Mouse (Mus musculus) adrenal gland, adult 2 months (tissue): Measurements from ENCODE around the gene P4hb. TPM values are rescaled to one million over a fixed set of nuclear protein-coding genes. Genes with fewer than 3 reads are reported as not detected.

Source experiments
- DNase-seq: peaks from one replicate; pipeline ENCODE4 v3.0.0; 2021
- polyA plus RNA-seq: library from polyadenylated mRNA; depleted of rRNA; stranded (reverse); fragments of >200 nt; gene quantifications from 2 replicates; pipeline ENCODE4 v1.2.3, GENCODE M21; 2012; rRNA removed
- total RNA-seq, 2 experiments: library from RNA; stranded (reverse); gene quantifications; 2 replicates each; pipeline ENCODE4 v1.2.3; 2021

Gene P4hb
- total and polyA plus RNA-seq, 3 experiments = 126 to 524 (median 462) TPM

DNA sequence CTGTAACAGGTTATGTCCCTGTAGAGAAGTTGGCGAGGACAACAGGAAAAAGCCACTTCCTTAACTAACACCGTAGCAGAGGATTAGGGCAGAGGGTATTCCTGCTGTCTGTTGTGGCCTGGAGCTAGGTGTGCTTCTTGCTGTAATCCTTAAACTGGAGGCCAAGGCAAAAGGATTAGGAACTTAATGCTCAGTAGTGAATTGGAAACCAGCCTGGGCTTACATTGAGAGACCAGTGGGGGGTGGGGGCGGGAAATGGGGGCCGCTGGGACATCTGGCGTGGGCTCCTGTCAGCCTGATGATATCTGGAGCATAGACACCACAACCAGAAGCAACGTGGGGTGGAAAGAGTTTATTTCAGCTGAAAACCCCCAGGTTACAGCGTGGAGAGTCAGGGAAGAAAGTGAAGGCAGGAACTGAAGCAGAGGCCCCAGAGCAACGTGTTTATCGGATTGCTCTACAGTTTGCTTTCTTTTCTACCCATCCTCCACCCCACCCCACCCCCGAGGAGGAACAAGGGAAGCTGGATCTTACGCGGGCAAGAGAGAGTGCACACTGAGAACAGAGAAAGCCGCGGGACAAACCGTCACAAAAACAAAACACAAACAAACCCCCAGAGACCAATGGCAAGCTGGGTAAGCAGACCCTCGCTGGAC lies 62.5 kb downstream of the P4hb start:
- DNase-seq = no peak

Other genes starting within 250 kb of the P4hb start
Only the 30 nearest of the 34 such genes appear.
- gene Faap100, start 194.5 kb downstream of the P4hb start, total RNA-seq = 10 to 100 TPM; 17.6 to 24.1 TPM
- gene Faap100, start 194.5 kb downstream of the P4hb start, polyA plus RNA-seq = 192 and 223 TPM in 2 replicates
- 100 to 1,000 TPM in 1 of 2 experiments, 10 to 100 TPM in 1; 76.6 to 108 TPM for gene Nploc4, start 135.5 kb downstream of the P4hb start, total RNA-seq
- gene Nploc4, start 135.5 kb downstream of the P4hb start, polyA plus RNA-seq = 129 and 132 TPM in 2 replicates
- 1 to 10 TPM in 1 of 2 experiments, not detected in 1; 3.4 TPM for gene Tspan10, start 130.6 kb downstream of the P4hb start, total RNA-seq
- gene Tspan10, start 130.6 kb downstream of the P4hb start, polyA plus RNA-seq = 0.06 TPM in 1 of 2 replicates, not detected in the other
- gene Pde6g, start 119.8 kb downstream of the P4hb start, total RNA-seq = under 1 TPM in 1 of 2 experiments, not detected in 1; 0.31 TPM
- 0.48 and 0.49 TPM in 2 replicates for gene Pde6g, start 119.8 kb downstream of the P4hb start, polyA plus RNA-seq
- 10 to 100 TPM; 25.8 to 37.1 TPM for gene Oxld1, start 115.2 kb downstream of the P4hb start, total RNA-seq
- gene Oxld1, start 115.2 kb downstream of the P4hb start, polyA plus RNA-seq = 48.7 and 81.2 TPM in 2 replicates
- 10 to 100 TPM; 24.6 to 33.0 TPM for gene Ccdc137, start 115.1 kb downstream of the P4hb start, total RNA-seq
- 8.3 and 12.0 TPM in 2 replicates for gene Ccdc137, start 115.1 kb downstream of the P4hb start, polyA plus RNA-seq
- 10 to 100 TPM; 21.4 to 27.2 TPM for gene Arl16, start 105.6 kb downstream of the P4hb start, total RNA-seq
- 23.2 and 27.2 TPM in 2 replicates for gene Arl16, start 105.6 kb downstream of the P4hb start, polyA plus RNA-seq
- 100 to 1,000 TPM; 107 to 146 TPM for gene Mrpl12, start 88.6 kb downstream of the P4hb start, total RNA-seq
- 163 and 185 TPM in 2 replicates for gene Mrpl12, start 88.6 kb downstream of the P4hb start, polyA plus RNA-seq
- gene Slc25a10, start 81.4 kb downstream of the P4hb start, total RNA-seq = 100 to 1,000 TPM; 103 to 116 TPM
- gene Slc25a10, start 81.4 kb downstream of the P4hb start, polyA plus RNA-seq = 400 and 531 TPM in 2 replicates
- 1 to 10 TPM; 1.5 to 1.7 TPM for gene Gcgr, start 42.6 kb downstream of the P4hb start, total RNA-seq
- gene Gcgr, start 42.6 kb downstream of the P4hb start, polyA plus RNA-seq = 2.1 and 2.5 TPM in 2 replicates
- gene Mcrip1, start 23.5 kb downstream of the P4hb start, total RNA-seq = 10 to 100 TPM; 56.9 to 65.8 TPM
- gene Mcrip1, start 23.5 kb downstream of the P4hb start, polyA plus RNA-seq = 136 and 157 TPM in 2 replicates
- under 1 TPM; 0.40 to 0.79 TPM for gene Ppp1r27, start 22.1 kb downstream of the P4hb start, total RNA-seq
- 0.83 and 1.2 TPM in 2 replicates for gene Ppp1r27, start 22.1 kb downstream of the P4hb start, polyA plus RNA-seq
- gene Arhgdia, start 8.4 kb upstream of the P4hb start, total RNA-seq = 100 to 1,000 TPM; 355 to 386 TPM
- 712 and 786 TPM in 2 replicates for gene Arhgdia, start 8.4 kb upstream of the P4hb start, polyA plus RNA-seq
- gene Alyref, start 25.1 kb upstream of the P4hb start, total RNA-seq = 10 to 100 TPM; 85.5 to 97.9 TPM
- gene Alyref, start 25.1 kb upstream of the P4hb start, polyA plus RNA-seq = 10.3 and 12.6 TPM in 2 replicates
- 10 to 100 TPM; 82.8 to 85.9 TPM for gene Anapc11, start 25.2 kb upstream of the P4hb start, total RNA-seq
- gene Anapc11, start 25.2 kb upstream of the P4hb start, polyA plus RNA-seq = 183 and 187 TPM in 2 replicates
- gene Npb, start 35.2 kb upstream of the P4hb start, total RNA-seq = under 1 TPM; 0.61 to 0.62 TPM
- 1.6 and 2.3 TPM in 2 replicates for gene Npb, start 35.2 kb upstream of the P4hb start, polyA plus RNA-seq
- gene Pcyt2, start 44.7 kb upstream of the P4hb start, total RNA-seq = 100 to 1,000 TPM; 201 to 344 TPM
- 460 and 610 TPM in 2 replicates for gene Pcyt2, start 44.7 kb upstream of the P4hb start, polyA plus RNA-seq
- gene Sirt7, start 52.0 kb upstream of the P4hb start, total RNA-seq = 10 to 100 TPM; 54.2 to 69.5 TPM
- 109 and 128 TPM in 2 replicates for gene Sirt7, start 52.0 kb upstream of the P4hb start, polyA plus RNA-seq
- gene Mafg, start 60.3 kb upstream of the P4hb start, total RNA-seq = 10 to 100 TPM; 48.1 to 60.7 TPM
- 54.3 and 66.9 TPM in 2 replicates for gene Mafg, start 60.3 kb upstream of the P4hb start, polyA plus RNA-seq
- gene Pycr1, start 70.5 kb upstream of the P4hb start, total RNA-seq = 1 to 10 TPM; 1.0 to 1.9 TPM
- 3.5 and 3.6 TPM in 2 replicates for gene Pycr1, start 70.5 kb upstream of the P4hb start, polyA plus RNA-seq
- 1 to 10 TPM in 1 of 2 experiments, not detected in 1; 1.0 TPM for gene Myadml2, start 74.9 kb upstream of the P4hb start, total RNA-seq
- 0.11 and 0.59 TPM in 2 replicates for gene Myadml2, start 74.9 kb upstream of the P4hb start, polyA plus RNA-seq
- 1 to 10 TPM; 2.8 to 8.1 TPM for gene Notum, start 87.9 kb upstream of the P4hb start, total RNA-seq
- 7.4 and 9.3 TPM in 2 replicates for gene Notum, start 87.9 kb upstream of the P4hb start, polyA plus RNA-seq
- gene Aspscr1, start 99.7 kb upstream of the P4hb start, total RNA-seq = 10 to 100 TPM; 74.9 to 84.1 TPM
- 124 and 125 TPM in 2 replicates for gene Aspscr1, start 99.7 kb upstream of the P4hb start, polyA plus RNA-seq
- 10 to 100 TPM; 54.0 to 63.5 TPM for gene Cenpx, start 140.5 kb upstream of the P4hb start, total RNA-seq
- 86.0 and 90.2 TPM in 2 replicates for gene Cenpx, start 140.5 kb upstream of the P4hb start, polyA plus RNA-seq
- gene Lrrc45, start 140.7 kb upstream of the P4hb start, total RNA-seq = 10 to 100 TPM; 21.9 to 25.3 TPM
- gene Lrrc45, start 140.7 kb upstream of the P4hb start, polyA plus RNA-seq = 34.2 and 40.1 TPM in 2 replicates
- gene Rac3, start 148.2 kb upstream of the P4hb start, total RNA-seq = 10 to 100 TPM; 13.7 to 15.9 TPM
- 21.1 and 25.6 TPM in 2 replicates for gene Rac3, start 148.2 kb upstream of the P4hb start, polyA plus RNA-seq
- 100 to 1,000 TPM in 1 of 2 experiments, 10 to 100 TPM in 1; 41.4 to 122 TPM for gene Dcxr, start 154.0 kb upstream of the P4hb start, total RNA-seq
- 136 and 150 TPM in 2 replicates for gene Dcxr, start 154.0 kb upstream of the P4hb start, polyA plus RNA-seq
- 10 to 100 TPM in 1 of 2 experiments, 1 to 10 TPM in 1; 8.3 to 10.6 TPM for gene Cbr2, start 158.9 kb upstream of the P4hb start, total RNA-seq
- gene Cbr2, start 158.9 kb upstream of the P4hb start, polyA plus RNA-seq = 52.6 and 54.2 TPM in 2 replicates
- gene Hmga1b, start 189.5 kb upstream of the P4hb start, total RNA-seq = 10 to 100 TPM in 1 of 2 experiments, 1 to 10 TPM in 1; 5.5 to 12.3 TPM
- gene Hmga1b, start 189.5 kb upstream of the P4hb start, polyA plus RNA-seq = 2.8 and 6.6 TPM in 2 replicates
- gene Rfng, start 211.0 kb upstream of the P4hb start, total RNA-seq = 10 to 100 TPM; 18.3 to 20.9 TPM
- gene Rfng, start 211.0 kb upstream of the P4hb start, polyA plus RNA-seq = 91.6 and 95.4 TPM in 2 replicates